Mouse (Mus musculus): Measurements from ENCODE around the gene Gm9040. TPM values are rescaled to one million over a fixed set of nuclear protein-coding genes. Genes with fewer than 3 reads are reported as not detected.

Gene Gm9040
- polyA plus RNA-seq (2015; fragmentation: Nextera tagmentation; extraction: Ambion mirVana), result not detected in 2 replicates

DNA sequence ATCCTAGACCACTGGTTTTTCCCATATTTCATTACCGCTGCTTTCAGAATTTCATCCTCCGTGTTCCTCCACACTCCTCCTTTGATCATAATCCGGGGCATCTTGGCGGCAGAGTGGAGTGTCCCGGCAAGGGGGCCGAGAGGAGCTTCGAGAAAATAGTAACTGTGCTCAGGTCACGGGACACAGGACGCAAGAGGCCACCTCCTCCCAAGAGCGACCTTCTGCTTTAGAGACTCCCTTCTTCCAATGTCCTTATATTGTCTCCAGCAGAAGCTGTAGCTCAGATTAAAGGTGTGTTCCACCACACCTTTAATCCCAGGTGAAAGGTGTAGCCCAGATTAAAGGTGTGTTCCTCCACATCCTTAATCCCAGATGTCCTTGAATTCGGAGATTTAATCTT, at the start of gene Gm9040:
Gene Gm9040, minus strand, starts transcription at position 101 of the 400 bp plus-strand sequence.

DNA sequence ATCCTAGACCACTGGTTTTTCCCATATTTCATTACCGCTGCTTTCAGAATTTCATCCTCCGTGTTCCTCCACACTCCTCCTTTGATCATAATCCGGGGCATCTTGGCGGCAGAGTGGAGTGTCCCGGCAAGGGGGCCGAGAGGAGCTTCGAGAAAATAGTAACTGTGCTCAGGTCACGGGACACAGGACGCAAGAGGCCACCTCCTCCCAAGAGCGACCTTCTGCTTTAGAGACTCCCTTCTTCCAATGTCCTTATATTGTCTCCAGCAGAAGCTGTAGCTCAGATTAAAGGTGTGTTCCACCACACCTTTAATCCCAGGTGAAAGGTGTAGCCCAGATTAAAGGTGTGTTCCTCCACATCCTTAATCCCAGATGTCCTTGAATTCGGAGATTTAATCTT, 27.2 kb upstream of the Gm9040 start, which contains the start of gene Gm9049:
Gene Gm9049, minus strand, starts transcription at position 101 of the 400 bp plus-strand sequence.

GRCm38 (mm10) chr10:118348579-118348978, 21.8 kb upstream of the Gm9040 start, which contains the start of gene Gm9048:
Gene Gm9048 (minus strand): TSS chr10:118348679.

GRCm38 (mm10) chr10:118343155-118343554, 16.4 kb upstream of the Gm9040 start, which contains the start of gene Gm9046:
Gene Gm9046 (minus strand): TSS chr10:118343255.

GRCm38 (mm10) chr10:118337731-118338130, 11.0 kb upstream of the Gm9040 start, which contains the start of gene Gm9045:
Gene Gm9045 (minus strand): TSS chr10:118337831.

GRCm38 (mm10) chr10:118332308-118332707, 5.5 kb upstream of the Gm9040 start, which contains the start of gene Gm9044:
Gene Gm9044 (minus strand): TSS chr10:118332408.

DNA sequence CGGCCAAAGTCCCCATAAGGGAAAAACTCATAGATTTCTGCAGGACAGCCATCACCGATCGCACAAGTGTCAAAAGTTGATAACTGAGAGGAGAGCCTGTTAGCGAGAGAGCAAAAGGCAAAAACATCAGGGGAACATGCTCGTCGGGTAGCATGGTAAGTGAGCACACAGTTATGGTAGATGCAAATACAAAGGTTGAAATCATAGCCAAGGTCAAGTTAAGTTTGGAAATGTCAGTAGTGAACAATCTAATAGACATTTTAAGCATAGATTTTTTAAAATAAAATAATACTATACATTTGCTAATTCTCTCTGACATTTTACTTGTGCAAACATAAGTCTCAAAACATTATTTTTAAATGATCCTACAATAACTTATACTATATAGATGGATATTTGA, 31.8 kb downstream of the Gm9040 start, which contains the start of gene Iltifb:
Gene Iltifb, minus strand, starts transcription at position 101 of the 400 bp plus-strand sequence.

Other genes starting within 250 kb of the Gm9040 start
- 11.2 and 17.1 TPM in 2 replicates for gene Mdm1, start 185.2 kb downstream of the Gm9040 start, polyA plus RNA-seq (2015; fragmentation: Nextera tagmentation; extraction: Ambion mirVana)
- not detected in 2 replicates for gene Il22, start 122.0 kb downstream of the Gm9040 start, polyA plus RNA-seq (2015; fragmentation: Nextera tagmentation; extraction: Ambion mirVana)
- gene Gm32717, start 86.2 kb downstream of the Gm9040 start, polyA plus RNA-seq (2015; fragmentation: Nextera tagmentation; extraction: Ambion mirVana), result 0.09 TPM in 1 of 2 replicates, not detected in the other
- 0.09 TPM in 1 of 2 replicates, not detected in the other for gene Gm32802, start 68.3 kb downstream of the Gm9040 start, polyA plus RNA-seq (2015; fragmentation: Nextera tagmentation; extraction: Ambion mirVana)
- gene Iltifb, start 31.9 kb downstream of the Gm9040 start, polyA plus RNA-seq (2015; fragmentation: Nextera tagmentation; extraction: Ambion mirVana), result 0.19 TPM in 1 of 2 replicates, not detected in the other
- not detected in 2 replicates for gene Gm9044, start 5.4 kb upstream of the Gm9040 start, polyA plus RNA-seq (2015; fragmentation: Nextera tagmentation; extraction: Ambion mirVana)
- gene Gm9045, start 10.9 kb upstream of the Gm9040 start, polyA plus RNA-seq (2015; fragmentation: Nextera tagmentation; extraction: Ambion mirVana), result not detected in 2 replicates
- gene Gm9046, start 16.3 kb upstream of the Gm9040 start, polyA plus RNA-seq (2015; fragmentation: Nextera tagmentation; extraction: Ambion mirVana), result not detected in 2 replicates
- gene Gm9048, start 21.7 kb upstream of the Gm9040 start, polyA plus RNA-seq (2015; fragmentation: Nextera tagmentation; extraction: Ambion mirVana), result not detected in 2 replicates
- not detected in 2 replicates for gene Gm9049, start 27.1 kb upstream of the Gm9040 start, polyA plus RNA-seq (2015; fragmentation: Nextera tagmentation; extraction: Ambion mirVana)
- 0.15 TPM in 1 of 2 replicates, not detected in the other for gene Ifng, start 114.1 kb upstream of the Gm9040 start, polyA plus RNA-seq (2015; fragmentation: Nextera tagmentation; extraction: Ambion mirVana)

Measured in adrenal gland, postnatal 0 days (tissue).